Mouse (Mus musculus) lung, postnatal 0 days (tissue): ENCODE measurements around the gene Olfr111. TPM values are rescaled to one million over a fixed set of nuclear protein-coding genes. Genes with fewer than 3 reads are reported as not detected.

Source experiments
- ATAC-seq: fragments of 200-750 bp; cut with Nextera tagmentation; 2 replicates; pipeline ENCODE4 v1.8.0; 2017; ENCODE audit warnings: moderate library complexity
- DNase-seq: peaks from one replicate; pipeline ENCODE4 v3.0.0-alpha.2; 2016; ENCODE audit warnings: low spot score
- H3K27ac ChIP-seq: fragments of 300-500 bp; sonication (generic); 2 replicates; pipeline ENCODE4 v1.5.1; 2014; ENCODE audit warnings: antibody characterized with exemption, mild to moderate bottlenecking, low read length, mixed read lengths
- H3K27me3 ChIP-seq: fragments of 300-500 bp; sonication (generic); replicated peaks from 2 replicates; pipeline ENCODE4 v1.6.1; 2014; ENCODE audit warnings: low read length, mixed read lengths; ENCODE audit not compliant: insufficient read depth
- H3K36me3 ChIP-seq: fragments of 300-500 bp; sonication (generic); 2 replicates; pipeline ENCODE4 v1.6.1; 2014; ENCODE audit warnings: low read length, mixed read lengths; ENCODE audit not compliant: insufficient read depth
- H3K4me1 ChIP-seq: fragments of 300-500 bp; sonication (generic); 2 replicates; pipeline ENCODE4 v1.6.1; 2014; ENCODE audit warnings: antibody characterized with exemption, low read depth, low read length, mixed read lengths; ENCODE audit not compliant: insufficient read depth
- H3K4me2 ChIP-seq: fragments of 300-500 bp; sonication (generic); replicated peaks from 2 replicates; pipeline ENCODE4 v1.6.1; 2014; ENCODE audit warnings: low read depth, mild to moderate bottlenecking, low read length, moderate library complexity, mixed read lengths
- H3K4me3 ChIP-seq: fragments of 300-500 bp; sonication (generic); 2 replicates; pipeline ENCODE4 v1.5.1; 2014; ENCODE audit warnings: low read depth, low read length
- H3K9ac ChIP-seq: fragments of 300-500 bp; sonication (generic); replicated peaks from 2 replicates; pipeline ENCODE4 v1.6.1; 2014; ENCODE audit warnings: low read depth, mild to moderate bottlenecking
- H3K9me3 ChIP-seq: fragments of 300-500 bp; sonication (generic); 2 replicates; pipeline ENCODE4 v1.6.1; 2016; ENCODE audit warnings: low read length, mixed read lengths
- CTCF ChIP-seq: IDR thresholded peaks from 2 replicates; pipeline ENCODE4 v1.5.1; 2016; ENCODE audit warnings: antibody characterized with exemption, mild to moderate bottlenecking
- EP300 ChIP-seq: IDR thresholded peaks from 2 replicates; pipeline ENCODE4 v1.6.1; 2016; ENCODE audit warnings: antibody characterized with exemption, mild to moderate bottlenecking, control low read depth
- WGBS: fragments of 180-500 bp; shearing (Covaris S2); extraction: QIAGEN DNeasy Blood & Tissue Kit; methylation state at CpG from one replicate; pipeline ENCODE4 v1.1.7; 2014; 5-methylcytosine and 5-hydroxymethylcytosine counted together
- polyA plus RNA-seq: library from polyadenylated mRNA; unstranded; fragments of >200 nt; fragmentation: Nextera tagmentation; extraction: Ambion mirVana; gene quantifications from 2 replicates; pipeline ENCODE4 v1.2.1, GENCODE M21; 2015

Olfr111 gene
- polyA plus RNA-seq, 1 experiment from 2014 or later, result not detected

DNA sequence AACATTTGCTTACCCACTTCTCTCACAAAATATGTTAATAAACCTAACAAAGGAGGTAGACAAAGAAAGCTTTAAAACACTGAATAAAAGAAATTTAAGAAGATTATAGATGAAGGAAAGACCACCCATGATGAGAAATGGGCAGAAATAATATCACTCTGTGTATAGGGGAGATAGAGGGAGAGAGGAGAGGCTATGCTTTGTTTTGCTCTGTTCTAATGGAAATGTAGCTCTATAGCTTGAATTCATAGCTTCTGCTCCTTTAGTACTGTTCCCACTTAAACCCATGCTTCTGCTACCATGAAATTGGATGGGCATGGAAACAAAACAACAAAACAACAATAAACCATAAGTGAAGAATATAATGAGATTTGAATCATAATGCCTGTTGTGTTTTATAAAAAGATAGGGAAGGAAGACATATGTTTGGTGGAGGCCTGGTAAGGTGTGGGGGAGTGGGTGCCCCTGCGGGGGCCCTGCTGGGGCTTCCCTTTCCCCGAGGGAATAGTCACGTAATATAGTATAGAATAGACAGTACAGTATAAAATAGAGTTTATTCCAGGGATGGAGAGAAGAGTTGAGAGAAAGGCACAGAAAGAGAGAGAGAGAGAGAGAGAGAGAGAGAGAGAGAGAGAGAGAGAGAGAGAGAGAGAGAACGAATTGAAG lies 33.8 kb downstream of the Olfr111 start:
- Histone ChIP-seq H3K36me3 (no peaks in the 10 kb centered on the region), H3K4me1 (no peaks in the 10 kb centered on the region), H3K4me2 (no peak overlapping the region), H3K9ac (no peak overlapping the region), H3K27ac (no peak overlapping the region), H3K9me3 (no peaks in the 10 kb centered on the region), H3K4me3 (no peak overlapping the region), H3K27me3 (no peaks in the 10 kb centered on the region)
- TF ChIP-seq EP300 (no peak), CTCF (no peak)
- ATAC-seq (no peak), DNase-seq (no peak)
- 77% methylated on average over 4 of the region's 4 CpGs for WGBS

- no peak for TF ChIP-seq CTCF
- TF ChIP-seq EP300, result no peak
- 44% methylated on average over 3 of the region's 3 CpGs for WGBS
- Histone ChIP-seq H3K4me1 (no peaks in the 10 kb centered on the region), H3K9ac (no peak overlapping the region), H3K4me3 (no peak overlapping the region), H3K9me3 (no peaks in the 10 kb centered on the region), H3K36me3 (no peaks in the 10 kb centered on the region), H3K4me2 (no peak overlapping the region), H3K27ac (no peak overlapping the region), H3K27me3 (no peaks in the 10 kb centered on the region)
- no peak for ATAC-seq
- DNase-seq, result no peak
These were observed 36.1 kb downstream of the Olfr111 start for GRCm38 (mm10) chr17:37543800-37544435.

DNA sequence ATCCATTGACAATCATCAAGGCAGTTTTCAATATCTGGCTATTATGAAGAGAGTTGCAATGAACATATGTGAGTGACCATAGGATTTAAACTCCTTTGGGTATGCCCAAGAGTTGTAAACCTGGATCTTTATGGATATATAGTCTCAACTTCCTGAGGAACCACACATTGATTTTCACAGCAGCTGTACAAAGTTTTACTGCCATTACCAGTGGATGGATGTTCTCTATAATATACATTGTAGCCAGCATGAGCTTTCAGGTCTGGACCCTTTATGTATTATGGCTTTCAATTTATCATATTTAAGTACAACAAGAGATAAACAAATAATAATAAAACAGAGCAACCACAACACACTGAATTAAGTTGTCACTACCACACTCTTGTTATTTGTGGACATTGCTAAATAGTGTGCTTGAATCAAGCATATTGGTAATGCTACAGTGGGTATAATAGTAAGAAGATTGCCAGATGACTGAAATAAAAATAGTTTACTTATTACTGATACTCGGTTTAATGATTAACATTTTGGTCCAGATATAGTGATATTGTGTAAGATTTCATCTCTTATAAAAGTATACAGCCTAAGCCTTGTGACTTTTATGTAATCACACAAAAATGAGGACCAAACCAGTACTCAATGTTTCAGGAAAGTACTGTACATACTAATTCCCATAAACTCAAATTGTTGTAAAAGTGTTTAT lies 51.2 kb downstream of the Olfr111 start:
- H3K4me1 ChIP-seq, result no peaks in the 10 kb centered on the region
- H3K9me3 ChIP-seq, result no peaks in the 10 kb centered on the region
- TF ChIP-seq CTCF (no peak), EP300 (no peak)
- ATAC-seq, result no peak
- no peak overlapping the region for H3K27ac ChIP-seq
- H3K27me3 ChIP-seq, result no peaks in the 10 kb centered on the region
- no peaks in the 10 kb centered on the region for H3K36me3 ChIP-seq
- no peak overlapping the region for H3K4me2 ChIP-seq
- 53% methylated on average over 1 of the region's 1 CpGs for WGBS
- no peak for DNase-seq
- H3K4me3 ChIP-seq, result no peak overlapping the region
- H3K9ac ChIP-seq, result no peak overlapping the region

GRCm38 (mm10) chr17:37569351-37569750 lies 61.5 kb downstream of the Olfr111 start, which contains the start of gene Olfr112:
TSS of gene Olfr112 (minus strand) at chr17:37569451.
- Histone ChIP-seq H3K9ac (no peak within 1 kb of the TSS), H3K36me3 (no peaks in the 10 kb centered on the region), H3K4me3 (no peak within 1 kb of the TSS), H3K27me3 (no peaks in the 10 kb centered on the region), H3K9me3 (no peaks in the 10 kb centered on the region), H3K27ac (no peak within 1 kb of the TSS), H3K4me2 (no peak within 1 kb of the TSS), H3K4me1 (no peaks in the 10 kb centered on the region)
- DNase-seq (no peak), ATAC-seq (no peak)
- TF ChIP-seq EP300, result no peak
- TF ChIP-seq CTCF, result no peak

DNA sequence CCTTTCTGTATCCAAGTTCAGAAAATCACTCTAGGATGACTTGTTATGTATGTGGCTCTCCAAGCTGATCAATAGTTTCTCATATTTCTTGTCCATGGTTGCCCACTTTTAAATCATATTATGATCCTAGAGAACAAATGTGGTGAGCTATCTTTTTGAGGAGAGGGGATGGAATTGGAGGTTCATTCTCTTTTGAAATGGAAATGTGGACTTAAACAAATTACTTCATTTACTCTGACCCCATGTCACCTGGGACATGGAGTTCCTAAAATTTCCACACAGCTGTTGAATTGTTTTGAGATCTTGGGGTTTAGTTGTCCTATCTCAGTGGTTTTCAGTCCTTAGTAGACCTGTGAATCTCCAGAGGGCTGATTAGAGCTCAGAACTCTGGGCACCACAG lies 69.7 kb downstream of the Olfr111 start, which contains the start of gene Olfr113:
Olfr113 (minus strand) TSS at position 101 of the 400 bp plus-strand sequence.
- H3K9me3 ChIP-seq, result no peaks in the 10 kb centered on the region
- no peaks in the 10 kb centered on the region for H3K4me1 ChIP-seq
- ATAC-seq, result no peak
- H3K36me3 ChIP-seq, result no peaks in the 10 kb centered on the region
- no peaks in the 10 kb centered on the region for H3K27me3 ChIP-seq
- no peak within 1 kb of the TSS for H3K4me2 ChIP-seq
- no peak within 1 kb of the TSS for H3K4me3 ChIP-seq
- no peak within 1 kb of the TSS for H3K27ac ChIP-seq
- DNase-seq, result no peak
- H3K9ac ChIP-seq, result no peak within 1 kb of the TSS
- no peak for TF ChIP-seq CTCF
- no peak for TF ChIP-seq EP300

Other genes with a start within 250 kb of the Olfr111 start
- not detected in 2 replicates for gene Olfr98, start 244.3 kb upstream of the Olfr111 start, polyA plus RNA-seq
- 5.5 and 5.9 TPM in 2 replicates for gene H2-M3, start 237.8 kb upstream of the Olfr111 start, polyA plus RNA-seq
- gene Olfr99, start 224.6 kb upstream of the Olfr111 start, polyA plus RNA-seq, result not detected in 2 replicates
- not detected in 2 replicates for gene Olfr101, start 203.7 kb upstream of the Olfr111 start, polyA plus RNA-seq
- gene Olfr102, start 191.0 kb upstream of the Olfr111 start, polyA plus RNA-seq, result not detected in 2 replicates
- not detected in 2 replicates for gene Olfr103, start 168.3 kb upstream of the Olfr111 start, polyA plus RNA-seq
- gene Olfr104-ps, start 148.4 kb upstream of the Olfr111 start, polyA plus RNA-seq, result not detected in 2 replicates
- not detected in 2 replicates for gene Olfr105-ps, start 129.0 kb upstream of the Olfr111 start, polyA plus RNA-seq
- not detected in 2 replicates for gene Olfr106-ps, start 117.6 kb upstream of the Olfr111 start, polyA plus RNA-seq
- gene Olfr107, start 108.8 kb upstream of the Olfr111 start, polyA plus RNA-seq, result not detected in 2 replicates
- gene Olfr108, start 62.5 kb upstream of the Olfr111 start, polyA plus RNA-seq, result not detected in 2 replicates
- not detected in 2 replicates for gene Olfr109, start 49.1 kb upstream of the Olfr111 start, polyA plus RNA-seq
- not detected in 2 replicates for gene H2-M2, start 24.5 kb upstream of the Olfr111 start, polyA plus RNA-seq
- gene Olfr110, start 15.6 kb upstream of the Olfr111 start, polyA plus RNA-seq, result 0.13 TPM in 1 of 2 replicates, not detected in the other
- not detected in 2 replicates for gene Olfr112, start 61.4 kb downstream of the Olfr111 start, polyA plus RNA-seq
- not detected in 2 replicates for gene Olfr113, start 69.6 kb downstream of the Olfr111 start, polyA plus RNA-seq
- gene Olfr114, start 84.7 kb downstream of the Olfr111 start, polyA plus RNA-seq, result not detected in 2 replicates
- gene Olfr115, start 119.1 kb downstream of the Olfr111 start, polyA plus RNA-seq, result not detected in 2 replicates
- gene Olfr116, start 119.2 kb downstream of the Olfr111 start, polyA plus RNA-seq, result not detected in 2 replicates
- gene Olfr117, start 155.8 kb downstream of the Olfr111 start, polyA plus RNA-seq, result not detected in 2 replicates
- gene Olfr118, start 159.0 kb downstream of the Olfr111 start, polyA plus RNA-seq, result not detected in 2 replicates
- gene Olfr119, start 188.5 kb downstream of the Olfr111 start, polyA plus RNA-seq, result not detected in 2 replicates
- not detected in 2 replicates for gene Olfr120, start 213.8 kb downstream of the Olfr111 start, polyA plus RNA-seq
- not detected in 2 replicates for gene Olfr121, start 240.8 kb downstream of the Olfr111 start, polyA plus RNA-seq